24 mouse cellular contexts compared by ENCODE assay signal in genomic region chr15:96707936-96708335, GRCm38 (mm10). TPM values are rescaled to one million over a fixed set of nuclear protein-coding genes. Genes with fewer than 3 reads are reported as not detected.
DNase-seq lines count a peak whose midpoint lies in the region; ATAC-seq and TF ChIP-seq lines count a peak whose summit lies in the region.
"Had no signal": no experiment of that assay in that cellular context is flagged by ENCODE, and none has a peak within 500 bp of the region (broad histone marks: within the 10 kb centered on the region; RNA-seq: fewer than 3 reads in every experiment).

No protein-coding gene starts in this region.

- H3K4me3 ChIP-seq in intestine, embryonic 15.5 days (replicated peaks): no peak overlapping the region
- H3K4me3 ChIP-seq in intestine, embryonic 16.5 days (ENCODE audit: low read length): no peak overlapping the region
- H3K4me3 ChIP-seq in myocyte: no peak overlapping the region
- H3K4me3 ChIP-seq: embryonic facial prominence, embryonic 12.5 days; limb, embryonic 13.5 days; liver, embryonic 15.5 days; neural tube, embryonic 13.5 days had no signal

- peak; percentile 15 to 36 for DNase-seq in spleen, postnatal 36 days (ENCODE audit: low spot score in 2 of 2)
- no peak for DNase-seq in spleen, adult 18-20 months
- no peak for DNase-seq in T-cell, adult 2 months (ENCODE audit: low spot score)
- no peak for DNase-seq in urinary bladder, postnatal 4 days (ENCODE audit: low spot score in 2 of 2)
- DNase-seq: adrenal gland, postnatal 10 days; cerebellum, adult 2 months; cerebellum, postnatal 25 days; forebrain, postnatal 0 days; gastrocnemius, postnatal 14 days; heart, postnatal 4 days; kidney, adult 18-20 months; kidney, postnatal 4 days; lung, postnatal 4 days; midbrain, embryonic 14.5 days; right cerebral cortex, postnatal 4 days had no signal

- no peak overlapping the region for H3K9ac ChIP-seq in intestine, embryonic 15.5 days
- no peak overlapping the region for H3K9ac ChIP-seq in intestine, embryonic 16.5 days (ENCODE audit: low read depth, low read length)
- H3K9ac ChIP-seq: embryonic facial prominence, embryonic 12.5 days; forebrain, postnatal 0 days; limb, embryonic 13.5 days; neural tube, embryonic 13.5 days had no signal

- no peaks in the 10 kb centered on the region for H3K79me2 ChIP-seq in myocyte (ENCODE audit: control insufficient read depth, insufficient read depth)

- no peaks in the 10 kb centered on the region for H3K9me3 ChIP-seq in intestine, embryonic 15.5 days
- no peaks in the 10 kb centered on the region for H3K9me3 ChIP-seq in intestine, embryonic 16.5 days (ENCODE audit: control insufficient read depth, low read length)
- H3K9me3 ChIP-seq: embryonic facial prominence, embryonic 12.5 days; G1E; limb, embryonic 13.5 days; liver, embryonic 15.5 days; neural tube, embryonic 13.5 days had no signal

- ATAC-seq in intestine, embryonic 15.5 days: no peak
- ATAC-seq in intestine, embryonic 16.5 days: no peak
- ATAC-seq: activated CD4-positive, CD25-positive, alpha-beta regulatory T cell, adult 4 months; forebrain, postnatal 0 days had no signal

- peaks cover 12% of the 10 kb centered on the region for H3K4me1 ChIP-seq in intestine, embryonic 15.5 days (replicated peaks)
- peaks cover 11% of the 10 kb centered on the region for H3K4me1 ChIP-seq in intestine, embryonic 16.5 days (ENCODE audit: control insufficient read depth, insufficient read depth, low read length)

- WGBS in intestine, embryonic 15.5 days: 46% methylated on average over 2 of the region's 2 CpGs
- 43% methylated on average over 2 of the region's 2 CpGs for WGBS in intestine, embryonic 16.5 days

- 0 out of 2 replicates have a peak overlapping the region, but pooled peaks have one; percentile 92 for H3K27ac ChIP-seq in intestine, embryonic 15.5 days
- no peak overlapping the region for H3K27ac ChIP-seq in intestine, embryonic 16.5 days (ENCODE audit: low read length)
- H3K27ac ChIP-seq: limb, embryonic 13.5 days; neural tube, embryonic 13.5 days had no signal

- no peak overlapping the region for H3K4me2 ChIP-seq in intestine, embryonic 15.5 days (replicated peaks)
- H3K4me2 ChIP-seq in intestine, embryonic 16.5 days (ENCODE audit: low read depth, low read length): no peak overlapping the region
- H3K4me2 ChIP-seq in myocyte (ENCODE audit: low read depth): no peak overlapping the region
- H3K4me2 ChIP-seq: embryonic facial prominence, embryonic 12.5 days had no signal

- H3K36me3 ChIP-seq in intestine, embryonic 15.5 days: no peaks in the 10 kb centered on the region
- no peaks in the 10 kb centered on the region for H3K36me3 ChIP-seq in intestine, embryonic 16.5 days (ENCODE audit: control insufficient read depth, insufficient read depth, low read length)
- no peaks in the 10 kb centered on the region for H3K36me3 ChIP-seq in myocyte (ENCODE audit: control insufficient read depth, insufficient read depth)
- H3K36me3 ChIP-seq: embryonic facial prominence, embryonic 12.5 days; G1E; limb, embryonic 13.5 days; liver, embryonic 15.5 days; neural tube, embryonic 13.5 days had no signal

- H3K27me3 ChIP-seq in intestine, embryonic 15.5 days (replicated peaks): no peaks in the 10 kb centered on the region
- no peaks in the 10 kb centered on the region for H3K27me3 ChIP-seq in intestine, embryonic 16.5 days (replicated peaks; ENCODE audit: control insufficient read depth, insufficient read depth, low read length)
- no peaks in the 10 kb centered on the region for H3K27me3 ChIP-seq in myocyte (ENCODE audit: control insufficient read depth, insufficient read depth, insufficient read length)
- H3K27me3 ChIP-seq: embryonic facial prominence, embryonic 12.5 days; limb, embryonic 13.5 days; liver, embryonic 15.5 days; neural tube, embryonic 13.5 days had no signal

- no peak for TF ChIP-seq POLR2A in myocyte (IDR thresholded peaks at IDR 0.05; ENCODE audit: insufficient read length, low read depth)

- no peak overlapping the region for H3ac ChIP-seq in myocyte (ENCODE audit: control insufficient read depth, insufficient read length)

TF ChIP-seq in myocyte, 11 proteins besides CTCF, POLR2A, EP300 and RAD21:
- TF ChIP-seq MAX (IDR thresholded peaks at IDR 0.05; ENCODE audit: low read depth) (no peak), MYOG (IDR thresholded peaks at IDR 0.05; ENCODE audit: control insufficient read depth in 1 of 3, insufficient read depth in 1 of 3, insufficient read length in 2 of 3, low read depth in 2 of 3) (no peak), USF1 (IDR thresholded peaks at IDR 0.05; ENCODE audit: low read depth) (no peak), TCF3 (IDR thresholded peaks at IDR 0.05; ENCODE audit: insufficient read length, low read depth) (no peak), MYOD1 (IDR thresholded peaks at IDR 0.05; ENCODE audit: control insufficient read depth in 1 of 3, insufficient read length in 2 of 3, low read depth in 2 of 3) (peak in 2 of 3 experiments; percentile 22 to 69), REST (IDR thresholded peaks at IDR 0.05; ENCODE audit: insufficient read depth, insufficient read length) (no peak), POLR2AphosphoS2 (IDR thresholded peaks at IDR 0.05; ENCODE audit: insufficient read length, low read depth) (no peak), SRF (IDR thresholded peaks at IDR 0.05; ENCODE audit: control insufficient read depth, insufficient read length, low read depth) (no peak), E2F4 (IDR thresholded peaks at IDR 0.05; ENCODE audit: insufficient read depth) (no peak), TCF12 (IDR thresholded peaks at IDR 0.05; ENCODE audit: insufficient read depth, poor library complexity, severe bottlenecking) (peak; percentile 47), CEBPB (IDR thresholded peaks at IDR 0.05; ENCODE audit: insufficient read depth, poor library complexity, severe bottlenecking) (no peak)

RNA-seq across cellular contexts. Expression of gene Slc38a2, which starts 8.4 kb away (rescaled TPM):
- 83.8 and 95.3 TPM in 2 replicates for polyA plus RNA-seq in intestine, embryonic 15.5 days (2015; fragmentation: Nextera tagmentation; extraction: Ambion mirVana)
- polyA plus RNA-seq in intestine, embryonic 16.5 days (2015; fragmentation: Nextera tagmentation; extraction: Ambion mirVana): 74.2 and 78.7 TPM in 2 replicates
- polyA plus RNA-seq in myocyte (2012; fragmentation: generic; extraction: Trizol): 95.0 TPM

Comparison
In these comparisons a context has a peak if more than half of its experiments do, and no peak if none do; other contexts are left out.
1. DNase-seq: peak in spleen, postnatal 36 days (2 of 2); none in spleen, adult 18-20 months (0 of 2), T-cell, adult 2 months (single experiment) and urinary bladder, postnatal 4 days (0 of 2).